Mouse (Mus musculus) heart, embryonic 15.5 days (tissue): ENCODE measurements around the gene Kif16b. TPM values are rescaled to one million over a fixed set of nuclear protein-coding genes. Genes with fewer than 3 reads are reported as not detected.
A peak's percentile ranks its signal among the peaks of the same experiment; 100 is the strongest.

Experiments
- ATAC-seq: fragments of 200-750 bp; cut with Nextera tagmentation; replicated peaks from 2 replicates; pipeline ENCODE4 v1.8.0; 2017; ENCODE audit warnings: low read depth, moderate TSS enrichment; ENCODE audit not compliant: insufficient number of reproducible peaks, insufficient read depth, low FRiP score
- H3K27ac ChIP-seq: fragments of 300-500 bp; sonication (generic); 2 replicates; pipeline ENCODE4 v1.5.1; 2015; ENCODE audit warnings: mild to moderate bottlenecking, inconsistent platforms
- H3K27me3 ChIP-seq: fragments of 300-500 bp; sonication (generic); 2 replicates; pipeline ENCODE4 v1.6.1; 2015; ENCODE audit warnings: inconsistent platforms
- H3K36me3 ChIP-seq: fragments of 300-500 bp; sonication (generic); 2 replicates; pipeline ENCODE4 v1.6.1; 2015; ENCODE audit warnings: mild to moderate bottlenecking, inconsistent platforms
- H3K4me1 ChIP-seq: fragments of 300-500 bp; sonication (generic); replicated peaks from 2 replicates; pipeline ENCODE4 v1.6.1; 2015; ENCODE audit warnings: inconsistent platforms
- H3K4me2 ChIP-seq: fragments of 300-500 bp; sonication (generic); 2 replicates; pipeline ENCODE4 v1.6.1; 2015; ENCODE audit warnings: inconsistent platforms, mild to moderate bottlenecking, moderate library complexity
- H3K4me3 ChIP-seq: fragments of 300-500 bp; sonication (generic); 2 replicates; pipeline ENCODE4 v1.5.1; 2015; ENCODE audit warnings: mild to moderate bottlenecking, inconsistent platforms
- H3K9ac ChIP-seq: fragments of 300-500 bp; sonication (generic); 2 replicates; pipeline ENCODE4 v1.6.1; 2015; ENCODE audit warnings: mild to moderate bottlenecking, inconsistent platforms
- H3K9me3 ChIP-seq: fragments of 300-500 bp; sonication (generic); replicated peaks from 2 replicates; pipeline ENCODE4 v1.6.1; 2016; ENCODE audit warnings: inconsistent platforms
- WGBS: fragments of 180-500 bp; shearing (Covaris S2); methylation state at CpG from one replicate; pipeline ENCODE4 v1.1.7; 2015; ENCODE audit warnings: mixed read lengths; 5-methylcytosine and 5-hydroxymethylcytosine counted together
- polyA plus RNA-seq: library from polyadenylated mRNA; unstranded; fragments of >200 nt; fragmentation: Nextera tagmentation; extraction: Ambion mirVana; gene quantifications from 2 replicates; pipeline ENCODE4 v1.2.1, GENCODE M21; 2015

Kif16b gene
- polyA plus RNA-seq, 1 experiment from 2014 or later: 10.2 TPM

GRCm38 (mm10) chr2:142731016-142731777, 170.1 kb downstream of the Kif16b start:
- peak overlapping the region; percentile 31 for H3K27ac ChIP-seq
- no peaks in the 10 kb centered on the region for H3K36me3 ChIP-seq
- H3K4me2 ChIP-seq: no peak overlapping the region
- WGBS: 69% methylated on average over 10 of the region's 10 CpGs
- no peaks in the 10 kb centered on the region for H3K9me3 ChIP-seq
- no peaks in the 10 kb centered on the region for H3K27me3 ChIP-seq
- no peak for ATAC-seq
- H3K9ac ChIP-seq: no peak overlapping the region
- peaks cover 22% of the 10 kb centered on the region for H3K4me1 ChIP-seq
- no peak overlapping the region for H3K4me3 ChIP-seq

DNA sequence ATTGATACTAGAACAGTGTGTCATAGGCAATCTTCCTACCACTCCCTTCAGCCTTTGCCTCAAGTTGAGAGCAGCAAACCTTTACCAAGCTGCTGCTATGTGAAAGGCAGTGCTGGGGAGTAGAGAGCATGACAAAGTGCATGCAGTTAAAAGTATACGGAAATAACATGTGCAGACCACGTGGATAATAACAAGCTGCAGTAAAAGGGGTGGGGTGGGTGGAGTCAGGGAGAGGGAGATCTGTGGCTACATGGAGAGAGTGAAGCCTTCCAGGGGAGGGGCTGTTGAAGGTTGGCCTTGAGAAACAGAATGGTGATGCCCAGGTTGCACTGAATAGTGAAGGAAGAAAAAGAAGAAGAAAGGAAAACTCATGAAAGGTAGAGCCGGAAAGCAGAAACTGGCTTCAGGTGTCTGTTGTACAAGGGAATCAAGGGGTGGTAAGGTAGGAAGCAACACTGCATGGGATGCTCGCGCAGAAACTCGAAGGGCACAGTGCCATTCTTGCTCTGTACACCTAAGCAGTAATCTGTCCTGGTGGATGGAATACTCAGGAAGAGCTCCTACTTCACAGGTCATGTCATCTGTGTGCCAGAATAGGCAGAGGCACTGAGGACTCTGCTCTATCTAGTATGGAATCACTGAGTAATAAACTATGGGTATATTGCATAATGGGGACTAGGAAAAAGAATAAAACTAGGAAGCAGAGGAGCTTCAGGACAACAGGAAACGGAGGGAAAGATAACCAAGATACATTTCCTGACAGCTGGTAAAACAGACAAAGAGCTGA, 176.9 kb downstream of the Kif16b start:
- Histone ChIP-seq H3K9me3 (no peaks in the 10 kb centered on the region), H3K27ac (no peak overlapping the region), H3K4me2 (no peak overlapping the region), H3K36me3 (no peaks in the 10 kb centered on the region), H3K4me1 (no peaks in the 10 kb centered on the region), H3K9ac (no peak overlapping the region), H3K4me3 (no peak overlapping the region), H3K27me3 (no peaks in the 10 kb centered on the region)
- 75% methylated on average over 7 of the region's 7 CpGs for WGBS
- ATAC-seq: no peak

GRCm38 (mm10) chr2:142720174-142720573, 181.2 kb downstream of the Kif16b start:
- peaks cover 4% of the 10 kb centered on the region for H3K4me1 ChIP-seq

GRCm38 (mm10) chr2:142718998-142719397, 182.3 kb downstream of the Kif16b start:
- H3K4me3 ChIP-seq: no peak overlapping the region
- no peaks in the 10 kb centered on the region for H3K36me3 ChIP-seq
- no peaks in the 10 kb centered on the region for H3K27me3 ChIP-seq
- no peaks in the 10 kb centered on the region for H3K9me3 ChIP-seq
- H3K9ac ChIP-seq: no peak overlapping the region
- H3K27ac ChIP-seq: no peak overlapping the region
- H3K4me2 ChIP-seq: no peak overlapping the region
- ATAC-seq: no peak
- H3K4me1 ChIP-seq: peaks cover 4% of the 10 kb centered on the region

More at GRCm38 (mm10) chr2:142720174-142720573, 181.2 kb downstream of the Kif16b start:
- Histone ChIP-seq H3K27ac (no peak overlapping the region), H3K27me3 (no peaks in the 10 kb centered on the region), H3K9ac (no peak overlapping the region), H3K4me2 (no peak overlapping the region), H3K36me3 (no peaks in the 10 kb centered on the region), H3K9me3 (no peaks in the 10 kb centered on the region), H3K4me3 (no peak overlapping the region)
- 81% methylated on average over 2 of the region's 2 CpGs for WGBS
- no peak for ATAC-seq

GRCm38 (mm10) chr2:142717591-142717990, 183.7 kb downstream of the Kif16b start:
- H3K9me3 ChIP-seq: no peaks in the 10 kb centered on the region
- H3K27ac ChIP-seq: no peak overlapping the region
- H3K4me1 ChIP-seq: peaks cover 4% of the 10 kb centered on the region
- H3K36me3 ChIP-seq: no peaks in the 10 kb centered on the region
- no peaks in the 10 kb centered on the region for H3K27me3 ChIP-seq
- H3K4me3 ChIP-seq: no peak overlapping the region
- no peak overlapping the region for H3K4me2 ChIP-seq
- no peak overlapping the region for H3K9ac ChIP-seq
- ATAC-seq: no peak
- WGBS: 84% methylated on average over 4 of the region's 4 CpGs

- H3K36me3 ChIP-seq: peaks cover 10% of the 10 kb centered on the region; the same call in 1 of the 2 replicates
- no peak overlapping the region for H3K4me2 ChIP-seq
- no peak for ATAC-seq
- H3K27me3 ChIP-seq: no peaks in the 10 kb centered on the region
- H3K9me3 ChIP-seq: no peaks in the 10 kb centered on the region
- H3K27ac ChIP-seq: no peak overlapping the region
- H3K9ac ChIP-seq: no peak overlapping the region
- H3K4me3 ChIP-seq: no peak overlapping the region
- H3K4me1 ChIP-seq: peaks cover 4% of the 10 kb centered on the region
Observed at GRCm38 (mm10) chr2:142715912-142716260, 185.4 kb downstream of the Kif16b start.

DNA sequence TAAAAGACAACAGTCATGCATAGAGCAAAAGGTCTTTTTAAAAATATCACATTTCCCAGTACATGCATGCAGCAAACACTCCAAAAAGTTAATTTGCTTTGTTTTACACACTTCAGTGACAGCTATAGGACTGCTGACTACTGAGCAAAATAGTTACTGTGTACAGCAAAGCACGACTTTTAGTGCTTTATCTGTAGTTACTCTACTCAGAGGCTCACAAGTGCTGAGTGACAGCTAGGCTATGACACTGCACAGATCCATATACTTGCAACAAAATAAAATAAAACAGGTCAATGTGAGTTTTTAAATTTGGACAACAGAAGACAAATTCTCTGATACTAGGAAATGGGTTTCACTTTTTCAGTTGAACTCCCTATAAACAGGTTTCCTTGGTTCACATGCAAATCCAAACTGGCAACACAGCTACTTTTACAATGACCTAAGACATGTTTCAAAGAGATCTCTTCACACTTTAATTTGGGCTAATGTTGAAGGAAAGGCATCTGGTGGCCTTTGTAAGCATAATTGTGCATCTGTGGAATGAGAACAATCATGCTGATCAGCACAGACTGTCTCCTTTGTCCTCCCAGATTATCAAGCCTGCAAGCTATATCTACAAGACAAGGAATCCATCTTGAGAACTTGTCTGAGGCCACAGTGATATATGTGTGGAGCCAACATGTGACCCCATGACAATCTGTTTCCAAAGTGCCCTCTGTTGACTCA, 186.0 kb downstream of the Kif16b start:
- H3K4me2 ChIP-seq: no peak overlapping the region
- ATAC-seq: peak; percentile 43; the same call in 1 of the 2 replicates
- WGBS: 24% methylated on average over 1 of the region's 1 CpGs

DNA sequence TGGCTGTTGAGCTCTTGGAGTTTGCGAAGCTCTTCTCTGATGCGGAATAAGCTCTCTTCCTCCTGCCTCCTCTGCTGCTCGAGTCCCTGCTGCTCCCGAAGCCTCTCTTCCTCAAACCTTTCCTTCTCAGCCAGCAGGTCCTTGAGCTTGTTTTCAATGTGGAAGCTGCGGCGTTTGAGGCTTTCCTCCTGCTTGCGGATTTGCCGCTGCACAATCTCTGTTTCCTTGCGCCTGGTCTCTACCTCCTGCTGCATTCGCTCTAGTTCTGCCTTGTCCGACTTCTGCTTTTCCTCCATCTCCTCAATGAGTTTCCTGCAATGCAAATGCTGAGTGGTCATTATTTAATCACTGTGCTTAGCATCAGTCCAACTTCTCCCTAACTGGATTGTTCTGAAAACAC, 188.6 kb downstream of the Kif16b start:
- Histone ChIP-seq H3K9me3 (no peaks in the 10 kb centered on the region), H3K4me3 (no peak overlapping the region), H3K4me1 (peaks cover 4% of the 10 kb centered on the region), H3K27ac (no peak overlapping the region), H3K9ac (no peak overlapping the region), H3K27me3 (no peaks in the 10 kb centered on the region), H3K4me2 (no peak overlapping the region), H3K36me3 (peaks cover 10% of the 10 kb centered on the region; the same call in 1 of the 2 replicates)
- no peak for ATAC-seq
- WGBS: 87% methylated on average over 11 of the region's 11 CpGs

More for the DNA sequence above, 186.0 kb downstream of the Kif16b start:
- Histone ChIP-seq H3K27me3 (no peaks in the 10 kb centered on the region), H3K36me3 (peaks cover 10% of the 10 kb centered on the region; the same call in 1 of the 2 replicates), H3K4me1 (peaks cover 4% of the 10 kb centered on the region), H3K9ac (no peak overlapping the region), H3K9me3 (no peaks in the 10 kb centered on the region), H3K4me3 (no peak overlapping the region), H3K27ac (no peak overlapping the region)

DNA sequence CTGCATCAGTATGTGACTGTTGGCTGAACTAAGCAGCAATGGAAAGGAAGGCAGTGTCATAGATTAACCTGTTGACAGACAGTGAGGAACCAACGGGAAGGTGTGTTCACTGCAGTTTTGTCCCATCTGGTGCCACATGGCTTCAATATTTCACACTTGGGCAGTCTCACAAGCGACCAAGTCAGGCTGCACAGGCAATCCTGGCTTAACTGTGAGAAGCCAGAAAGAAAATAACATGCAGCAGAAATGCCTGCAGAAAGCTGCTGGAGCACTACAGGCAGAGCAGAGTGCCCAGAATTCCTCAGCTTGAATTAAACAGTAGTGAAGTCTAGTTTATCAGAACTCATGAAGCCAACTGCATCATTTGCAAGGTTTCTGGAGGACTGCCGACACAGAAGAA, 192.0 kb downstream of the Kif16b start:
- Histone ChIP-seq H3K9ac (no peak overlapping the region), H3K4me2 (no peak overlapping the region), H3K4me1 (no peaks in the 10 kb centered on the region), H3K27me3 (no peaks in the 10 kb centered on the region), H3K9me3 (no peaks in the 10 kb centered on the region), H3K4me3 (no peak overlapping the region), H3K27ac (no peak overlapping the region), H3K36me3 (peaks cover 10% of the 10 kb centered on the region; the same call in 1 of the 2 replicates)
- ATAC-seq: no peak
- 57% methylated on average over 3 of the region's 3 CpGs for WGBS

DNA sequence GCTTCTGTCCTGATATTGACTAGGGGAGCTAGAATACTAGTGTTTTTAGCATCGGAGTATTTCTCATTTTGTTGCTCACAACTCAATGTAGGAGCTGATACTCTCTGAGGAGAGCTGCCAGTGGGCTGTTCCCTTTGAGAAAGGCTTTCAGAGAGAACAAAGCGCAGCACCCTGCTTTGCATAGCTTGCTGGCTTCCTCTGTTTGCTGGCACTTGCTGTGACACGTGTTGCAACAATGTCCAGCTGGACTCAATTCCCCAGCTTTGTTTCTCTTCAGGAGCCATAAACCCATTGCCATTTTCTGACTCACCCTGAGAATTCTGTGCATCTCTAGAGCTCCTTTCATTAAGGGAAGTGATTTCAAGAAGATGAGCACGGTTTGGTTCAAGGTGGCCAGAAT, 200.6 kb downstream of the Kif16b start:
- no peak overlapping the region for H3K9ac ChIP-seq
- no peak overlapping the region for H3K4me2 ChIP-seq
- H3K4me1 ChIP-seq: peaks cover 18% of the 10 kb centered on the region
- H3K27ac ChIP-seq: no peak overlapping the region
- H3K9me3 ChIP-seq: no peaks in the 10 kb centered on the region
- 87% methylated on average over 4 of the region's 4 CpGs for WGBS
- H3K36me3 ChIP-seq: no peaks in the 10 kb centered on the region
- no peaks in the 10 kb centered on the region for H3K27me3 ChIP-seq
- ATAC-seq: no peak
- H3K4me3 ChIP-seq: no peak overlapping the region

DNA sequence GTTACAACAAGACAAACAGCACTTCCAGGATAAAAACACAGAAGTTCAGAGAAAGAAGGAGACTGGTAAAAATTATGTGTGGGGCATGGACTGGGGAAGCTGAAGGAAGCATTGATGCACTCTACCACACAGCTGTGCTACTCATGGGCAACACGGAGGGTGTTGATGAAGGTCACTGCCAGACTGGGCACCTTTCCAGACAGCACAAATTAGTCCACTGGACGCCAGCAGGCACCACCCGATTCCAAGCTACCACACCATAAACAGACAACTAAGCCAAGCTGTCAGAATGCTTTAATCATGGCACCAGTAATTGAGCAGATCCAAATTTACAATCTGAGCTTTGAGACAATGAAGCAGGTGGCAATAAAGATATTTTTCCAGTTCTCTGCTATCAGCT, 202.7 kb downstream of the Kif16b start:
- 0 out of 2 replicates have a peak overlapping the region, but pooled peaks have one; percentile 25 for H3K27ac ChIP-seq
- H3K36me3 ChIP-seq: no peaks in the 10 kb centered on the region
- peaks cover 18% of the 10 kb centered on the region for H3K4me1 ChIP-seq
- no peak overlapping the region for H3K4me3 ChIP-seq
- no peak overlapping the region for H3K9ac ChIP-seq
- H3K9me3 ChIP-seq: no peaks in the 10 kb centered on the region
- 26% methylated on average over 3 of the region's 3 CpGs for WGBS
- ATAC-seq: peak; percentile 76
- H3K27me3 ChIP-seq: no peaks in the 10 kb centered on the region
- H3K4me2 ChIP-seq: no peak overlapping the region
